Mouse (Mus musculus) heart, postnatal 0 days (tissue): ENCODE measurements around the gene Dnhd1. TPM values are rescaled to one million over a fixed set of nuclear protein-coding genes. Genes with fewer than 3 reads are reported as not detected.
"Not testable (repeated sequence)": the region's sequence is repeated elsewhere in the genome, so short reads cannot be mapped to it uniquely, and the experiment has no call there.

ENCODE experiments used
- ATAC-seq: fragments of 200-750 bp; cut with Nextera tagmentation; 2 replicates; pipeline ENCODE4 v1.8.0; 2017; ENCODE audit warnings: low read depth, moderate number of reproducible peaks, moderate library complexity; ENCODE audit not compliant: insufficient read depth
- DNase-seq: peaks from one replicate; pipeline ENCODE4 v3.0.0-alpha.2; 2016; ENCODE audit warnings: low spot score
- H3K27ac ChIP-seq: fragments of 300-500 bp; sonication (generic); 2 replicates; pipeline ENCODE4 v1.5.1; 2014; ENCODE audit warnings: low read depth, mild to moderate bottlenecking
- H3K27me3 ChIP-seq: fragments of 300-500 bp; sonication (generic); 2 replicates; pipeline ENCODE4 v1.6.1; 2014; ENCODE audit warnings: low read length, mixed read lengths; ENCODE audit not compliant: control insufficient read depth, insufficient read depth
- H3K36me3 ChIP-seq: fragments of 300-500 bp; sonication (generic); replicated peaks from 2 replicates; pipeline ENCODE4 v1.6.1; 2014; ENCODE audit warnings: low read length, mixed read lengths; ENCODE audit not compliant: control insufficient read depth, insufficient read depth
- H3K4me1 ChIP-seq: fragments of 300-500 bp; sonication (generic); 2 replicates; pipeline ENCODE4 v1.6.1; 2014; ENCODE audit warnings: antibody characterized with exemption; ENCODE audit not compliant: control insufficient read depth, insufficient read depth
- H3K4me2 ChIP-seq: fragments of 300-500 bp; sonication (generic); 2 replicates; pipeline ENCODE4 v1.6.1; 2014; ENCODE audit warnings: low read depth, mild to moderate bottlenecking, low read length, moderate library complexity
- H3K4me3 ChIP-seq: fragments of 300-500 bp; sonication (generic); 2 replicates; pipeline ENCODE4 v1.5.1; 2014; ENCODE audit warnings: low read depth, low read length
- H3K9ac ChIP-seq: fragments of 300-500 bp; sonication (generic); replicated peaks from 2 replicates; pipeline ENCODE4 v1.6.1; 2014; ENCODE audit warnings: low read depth, low read length, mixed read lengths
- H3K9me3 ChIP-seq: fragments of 300-500 bp; sonication (generic); replicated peaks from 2 replicates; pipeline ENCODE4 v1.6.1; 2016; ENCODE audit warnings: low read length; ENCODE audit not compliant: control insufficient read depth
- CTCF ChIP-seq: IDR thresholded peaks from 2 replicates; pipeline ENCODE4 v1.5.1; 2016; ENCODE audit warnings: antibody characterized with exemption, control low read depth, low read depth
- EP300 ChIP-seq: IDR thresholded peaks from 2 replicates; pipeline ENCODE4 v1.6.1; 2016; ENCODE audit warnings: antibody characterized with exemption, low read depth
- WGBS: fragments of 180-500 bp; shearing (Covaris S2); extraction: QIAGEN DNeasy Blood & Tissue Kit; methylation state at CpG from one replicate; pipeline ENCODE4 v1.1.7; 2014; 5-methylcytosine and 5-hydroxymethylcytosine counted together
- polyA plus RNA-seq: library from polyadenylated mRNA; unstranded; fragments of >200 nt; fragmentation: Nextera tagmentation; extraction: Ambion mirVana; gene quantifications from 2 replicates; pipeline ENCODE4 v1.2.1, GENCODE M21; 2015
- total RNA-seq: library from RNA; depleted of rRNA; stranded (reverse); fragments of >200 nt; gene quantifications from 2 replicates; pipeline ENCODE4 v1.2.3, GENCODE M21; 2014; ENCODE audit warnings: low replicate concordance

Dnhd1 gene
- total and polyA plus RNA-seq, 2 experiments from 2014 or later: 0.03 to 1.9 TPM

DNA sequence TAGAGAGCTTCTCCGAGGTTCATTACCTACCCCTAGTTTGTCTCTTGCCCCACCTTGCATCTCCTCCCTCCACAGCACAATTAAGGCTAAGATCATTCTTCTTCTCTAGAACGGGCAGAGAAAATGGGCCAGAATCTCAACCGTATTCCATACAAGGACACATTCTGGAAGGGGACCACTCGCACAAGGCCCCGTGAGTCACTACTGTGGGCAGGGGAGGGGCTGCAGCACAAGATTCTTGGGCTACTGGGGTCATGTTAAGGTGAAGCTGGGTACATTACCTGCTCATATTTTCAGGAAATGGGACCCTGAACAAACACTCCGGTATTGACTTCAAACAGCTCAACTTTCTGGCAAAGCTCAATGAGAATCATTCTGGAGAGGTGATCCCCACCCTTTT lies 90.2 kb downstream of the Dnhd1 start:
- no peak for DNase-seq
- 87% methylated on average over 6 of the region's 6 CpGs for WGBS

GRCm38 (mm10) chr7:105741978-105742377 lies 91.4 kb downstream of the Dnhd1 start:
- peaks cover 47% of the 10 kb centered on the region for H3K36me3 ChIP-seq

More for the DNA sequence above, 90.2 kb downstream of the Dnhd1 start:
- Histone ChIP-seq H3K27me3 (no peaks in the 10 kb centered on the region), H3K27ac (no peak overlapping the region), H3K4me3 (no peak overlapping the region), H3K4me2 (no peak overlapping the region), H3K9me3 (no peaks in the 10 kb centered on the region), H3K4me1 (peaks cover 19% of the 10 kb centered on the region), H3K36me3 (peaks cover 38% of the 10 kb centered on the region), H3K9ac (no peak overlapping the region)
- ATAC-seq: no peak
- TF ChIP-seq EP300 (no peak), CTCF (no peak)

DNA sequence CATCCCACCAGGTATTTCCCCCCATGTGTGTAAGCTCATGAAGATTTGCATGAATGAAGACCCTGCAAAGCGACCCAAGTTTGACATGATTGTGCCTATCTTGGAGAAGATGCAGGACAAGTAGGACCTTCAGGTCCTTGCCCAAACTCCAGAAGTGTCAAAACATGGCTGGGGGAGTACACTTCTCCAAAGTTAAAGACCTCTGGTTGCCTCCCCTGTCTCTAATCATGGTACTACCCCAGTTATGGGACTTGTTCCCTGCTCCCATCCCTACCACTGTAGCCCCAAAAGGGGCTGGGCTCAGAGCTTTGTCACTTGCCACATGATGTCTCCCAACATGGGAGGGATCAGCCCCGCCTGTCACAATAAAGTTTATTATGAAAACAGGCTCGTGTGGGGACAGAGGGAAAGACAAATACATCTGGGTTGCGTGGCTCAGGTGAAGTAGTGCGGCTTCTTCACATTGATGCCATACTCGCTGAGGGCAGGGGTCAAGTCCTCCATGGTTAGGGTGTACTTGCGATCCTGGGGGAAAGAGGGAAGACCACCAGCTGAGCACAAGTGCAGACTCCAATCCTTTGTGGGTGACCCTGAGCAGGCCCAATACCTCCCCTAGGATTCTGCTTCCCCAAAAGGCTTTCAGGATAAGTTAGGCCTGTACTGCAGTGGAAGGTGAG lies 92.0 kb downstream of the Dnhd1 start:
- H3K9me3 ChIP-seq, H3K27me3 ChIP-seq, H3K9ac ChIP-seq, ATAC-seq, H3K27ac ChIP-seq, H3K4me3 ChIP-seq, DNase-seq: not testable (repeated sequence)
- Histone ChIP-seq H3K4me1 (peaks cover 19% of the 10 kb centered on the region), H3K36me3 (peaks cover 47% of the 10 kb centered on the region), H3K4me2 (0 out of 2 replicates have a peak overlapping the region, but pooled peaks have one; percentile 70)
- 78% methylated on average over 7 of the region's 7 CpGs for WGBS

More at GRCm38 (mm10) chr7:105741978-105742377, 91.4 kb downstream of the Dnhd1 start:
- DNase-seq (no peak), ATAC-seq (no peak)
- no peak overlapping the region for H3K27ac ChIP-seq
- H3K27me3 ChIP-seq: no peaks in the 10 kb centered on the region
- no peak overlapping the region for H3K4me2 ChIP-seq
- H3K9me3 ChIP-seq: no peaks in the 10 kb centered on the region
- 90% methylated on average over 9 of the region's 9 CpGs for WGBS
- H3K9ac ChIP-seq: no peak overlapping the region
- TF ChIP-seq EP300 (no peak), CTCF (no peak)
- H3K4me3 ChIP-seq: no peak overlapping the region
- peaks cover 19% of the 10 kb centered on the region for H3K4me1 ChIP-seq

DNA sequence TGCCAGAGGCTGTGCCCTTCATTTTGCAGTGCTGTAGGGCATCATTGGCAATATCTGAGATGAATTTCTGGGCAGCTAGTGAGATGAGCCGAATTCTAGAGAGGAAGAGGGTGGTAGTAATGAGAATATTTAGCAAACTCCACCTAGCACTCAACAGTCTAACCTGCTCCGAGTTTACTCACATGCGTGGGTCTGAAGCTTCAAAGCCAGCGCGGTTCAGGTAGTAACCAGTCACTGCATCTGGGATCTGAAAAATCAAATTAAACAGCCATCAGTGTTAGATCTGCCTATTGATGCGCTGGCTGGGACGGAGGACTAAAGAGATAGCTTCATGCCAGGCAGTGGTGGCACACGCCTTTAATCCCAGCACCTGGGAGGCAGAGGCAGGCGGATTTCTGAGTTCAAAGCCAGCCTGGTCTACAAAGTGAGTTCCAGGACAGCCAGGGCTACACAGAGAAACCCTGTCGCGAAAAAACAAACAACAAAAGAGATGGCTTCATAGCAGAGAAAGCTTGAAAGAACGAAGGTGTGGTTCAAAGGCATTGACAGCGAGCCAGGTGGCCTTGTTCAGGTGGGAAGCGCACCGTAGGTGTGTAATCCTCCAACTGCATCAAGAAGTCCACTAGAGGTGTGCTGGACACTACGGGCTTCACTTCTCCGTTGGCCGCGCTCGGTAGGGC lies 92.8 kb downstream of the Dnhd1 start:
- Histone ChIP-seq H3K36me3 (peaks cover 51% of the 10 kb centered on the region), H3K27ac (peak overlapping the region; percentile 73), H3K4me1 (peaks cover 15% of the 10 kb centered on the region), H3K4me3 (peak overlapping the region; percentile 80), H3K4me2 (peak overlapping the region; percentile 70), H3K9ac (peak overlapping the region; percentile 83)
- not testable (repeated sequence) for H3K9me3 ChIP-seq, ATAC-seq, H3K27me3 ChIP-seq, DNase-seq
- 31% methylated on average over 20 of the region's 20 CpGs for WGBS

GRCm38 (mm10) chr7:105743926-105744590 lies 93.4 kb downstream of the Dnhd1 start, which contains the start of gene Taf10:
Taf10 (minus strand) TSS chr7:105744361.
- H3K9ac ChIP-seq: peak within 1 kb of the TSS; percentile 83
- peak within 1 kb of the TSS; percentile 80 for H3K4me3 ChIP-seq
- peaks cover 9% of the 10 kb centered on the region for H3K4me1 ChIP-seq
- peak within 1 kb of the TSS; percentile 70 for H3K4me2 ChIP-seq
- H3K36me3 ChIP-seq: peaks cover 57% of the 10 kb centered on the region
- ATAC-seq (peak; percentile 98), DNase-seq (peak; percentile 94)
- no peaks in the 10 kb centered on the region for H3K27me3 ChIP-seq
- no peaks in the 10 kb centered on the region for H3K9me3 ChIP-seq
- under 1% methylated on average over 64 of the region's 67 CpGs for WGBS
- peak within 1 kb of the TSS; percentile 73 for H3K27ac ChIP-seq
- TF ChIP-seq CTCF (peak; percentile 39), EP300 (no peak)
